ENCODE assay signal across 24 mouse cellular contexts in the genomic region with DNA sequence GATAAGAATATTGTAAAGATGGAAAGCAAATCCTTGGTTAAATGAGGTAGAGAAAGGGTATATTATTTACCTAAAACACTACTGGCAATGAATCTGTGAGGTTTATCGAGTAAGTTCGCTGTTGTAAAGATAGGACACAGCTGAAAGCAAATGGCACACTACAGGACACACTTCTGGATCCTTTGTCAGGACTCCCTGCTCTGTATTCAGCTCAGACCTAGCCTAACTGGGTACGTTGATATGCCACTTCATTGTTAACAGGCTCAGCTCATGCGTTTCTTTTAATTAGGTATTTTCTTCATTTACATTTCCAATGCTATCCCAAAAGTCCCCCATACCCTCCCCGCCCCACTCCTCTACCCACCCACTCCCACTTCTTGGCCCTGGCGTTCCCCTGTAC.
DNase-seq lines count a peak whose midpoint lies in the region; ATAC-seq and TF ChIP-seq lines count a peak whose summit lies in the region.
"Had no signal": no experiment of that assay in that cellular context is flagged by ENCODE, and none has a peak within 500 bp of the region (broad histone marks: within the 10 kb centered on the region; RNA-seq: fewer than 3 reads in every experiment).

No protein-coding gene starts in this region.

- TF ChIP-seq POLR2A in heart, adult 2 months (IDR thresholded peaks at IDR 0.05; ENCODE audit: insufficient read depth, low read depth, low read length): no peak

- no peak for ATAC-seq in heart, embryonic 16.5 days (replicated peaks; ENCODE audit: extremely low read depth, insufficient read depth, low FRiP score)
- no peak for ATAC-seq in embryonic facial prominence, embryonic 14.5 days (ENCODE audit: low read depth)
- ATAC-seq in forebrain, embryonic 15.5 days (replicated peaks): peak; percentile 55; the same call in 1 of the 2 replicates
- ATAC-seq: intestine, postnatal 0 days had no signal

- 91% methylated on average over 6 of the region's 6 CpGs for WGBS in heart, embryonic 10.5 days
- WGBS in heart, adult 2 months: 93% methylated on average over 6 of the region's 6 CpGs
- WGBS in heart, embryonic 16.5 days: 78% methylated on average over 6 of the region's 6 CpGs
- WGBS in embryonic facial prominence, embryonic 14.5 days: 86% methylated on average over 6 of the region's 6 CpGs
- 36% methylated on average over 6 of the region's 6 CpGs for WGBS in forebrain, embryonic 15.5 days

- no peaks in the 10 kb centered on the region for H3K79me2 ChIP-seq in heart, adult 2 months (replicated peaks; ENCODE audit: control insufficient read depth, insufficient read depth, low read length)

- no peak for TF ChIP-seq EP300 in heart, adult 2 months (IDR thresholded peaks at IDR 0.05; ENCODE audit: insufficient read depth, low read depth, low read length)

- DNase-seq in heart, embryonic 10.5 days (ENCODE audit: low spot score): no peak
- DNase-seq in heart, adult 2 months: no peak
- no peak for DNase-seq in heart, adult 18-20 months
- DNase-seq in embryonic facial prominence, embryonic 14.5 days (ENCODE audit: low spot score): no peak
- no peak for DNase-seq in gastrocnemius, postnatal 25 days
- no peak for DNase-seq in urinary bladder, postnatal 25 days (ENCODE audit: low spot score)
- DNase-seq: adrenal gland, postnatal 25 days; B cell, adult 2 months; cerebellum, adult 18-20 months; cerebellum, postnatal 10 days; gastrocnemius, adult 2 months; kidney, adult 9 months; kidney, postnatal 10 days had no signal

- no peak overlapping the region for H3K4me2 ChIP-seq in heart, embryonic 16.5 days (ENCODE audit: low read depth, low read length)
- H3K4me2 ChIP-seq in embryonic facial prominence, embryonic 14.5 days (ENCODE audit: low read depth, low read length): no peak overlapping the region
- H3K4me2 ChIP-seq in forebrain, embryonic 15.5 days (replicated peaks): no peak overlapping the region
- H3K4me2 ChIP-seq: hindbrain, embryonic 14.5 days; limb, embryonic 12.5 days; liver, embryonic 15.5 days; lung, embryonic 14.5 days; neural tube, embryonic 12.5 days; stomach, embryonic 15.5 days had no signal

- peaks cover 12% of the 10 kb centered on the region for H3K36me3 ChIP-seq in heart, embryonic 10.5 days
- no peaks in the 10 kb centered on the region for H3K36me3 ChIP-seq in heart, adult 2 months (ENCODE audit: control insufficient read depth, insufficient read depth, low read length)
- H3K36me3 ChIP-seq in heart, embryonic 16.5 days (ENCODE audit: control insufficient read depth, insufficient read depth): no peaks in the 10 kb centered on the region
- H3K36me3 ChIP-seq in embryonic facial prominence, embryonic 14.5 days (ENCODE audit: control insufficient read depth, insufficient read depth, low read length): peaks cover 34% of the 10 kb centered on the region
- peaks cover 5% of the 10 kb centered on the region for H3K36me3 ChIP-seq in forebrain, embryonic 15.5 days
- H3K36me3 ChIP-seq: liver, embryonic 15.5 days had no signal

- H3K27me3 ChIP-seq in heart, embryonic 10.5 days (ENCODE audit: insufficient read depth, poor library complexity, severe bottlenecking): no peaks in the 10 kb centered on the region
- no peaks in the 10 kb centered on the region for H3K27me3 ChIP-seq in heart, adult 2 months (ENCODE audit: control insufficient read depth, insufficient read depth, low read length)
- H3K27me3 ChIP-seq in heart, embryonic 16.5 days (ENCODE audit: control insufficient read depth, insufficient read depth, low read length): no peaks in the 10 kb centered on the region
- no peaks in the 10 kb centered on the region for H3K27me3 ChIP-seq in embryonic facial prominence, embryonic 14.5 days (replicated peaks; ENCODE audit: control insufficient read depth, insufficient read depth, low read length)
- H3K27me3 ChIP-seq in forebrain, embryonic 15.5 days: no peaks in the 10 kb centered on the region
- H3K27me3 ChIP-seq: limb, embryonic 12.5 days; liver, embryonic 15.5 days; neural tube, embryonic 12.5 days; stomach, embryonic 15.5 days had no signal

- H3K4me3 ChIP-seq in heart, embryonic 10.5 days: no peak overlapping the region
- H3K4me3 ChIP-seq in heart, adult 2 months: no peak overlapping the region
- H3K4me3 ChIP-seq in heart, embryonic 16.5 days (ENCODE audit: low read length): no peak overlapping the region
- no peak overlapping the region for H3K4me3 ChIP-seq in embryonic facial prominence, embryonic 14.5 days (ENCODE audit: low read depth, low read length)
- H3K4me3 ChIP-seq in forebrain, embryonic 15.5 days: no peak overlapping the region
- H3K4me3 ChIP-seq: gastrocnemius, adult 2 months; limb, embryonic 12.5 days; liver, embryonic 15.5 days; midbrain, embryonic 10.5 days; myocyte; neural tube, embryonic 12.5 days; stomach, embryonic 15.5 days had no signal

- intact Hi-C loops in heart, adult 2 months (cut with DNase I): no loop called here

- no peak for TF ChIP-seq CTCF in heart, adult 2 months (IDR thresholded peaks at IDR 0.05)

- H3K4me1 ChIP-seq in heart, embryonic 10.5 days: peaks cover 19% of the 10 kb centered on the region
- H3K4me1 ChIP-seq in heart, adult 2 months (ENCODE audit: control insufficient read depth, insufficient read depth, low read length): no peaks in the 10 kb centered on the region
- H3K4me1 ChIP-seq in heart, embryonic 16.5 days (ENCODE audit: control insufficient read depth, insufficient read depth, low read length): peaks cover 18% of the 10 kb centered on the region
- H3K4me1 ChIP-seq in embryonic facial prominence, embryonic 14.5 days (ENCODE audit: control insufficient read depth, insufficient read depth, low read length): no peaks in the 10 kb centered on the region; the same call in 1 of the 2 replicates
- H3K4me1 ChIP-seq in forebrain, embryonic 15.5 days: peaks cover 18% of the 10 kb centered on the region
- H3K4me1 ChIP-seq: liver, embryonic 15.5 days; midbrain, embryonic 10.5 days; neural tube, embryonic 12.5 days; stomach, embryonic 15.5 days had no signal

- no peak overlapping the region for H3K9ac ChIP-seq in heart, adult 2 months (ENCODE audit: low read depth, low read length)
- no peak overlapping the region for H3K9ac ChIP-seq in heart, embryonic 16.5 days (ENCODE audit: low read length)
- no peak overlapping the region for H3K9ac ChIP-seq in embryonic facial prominence, embryonic 14.5 days (ENCODE audit: low read depth, low read length)
- no peak overlapping the region for H3K9ac ChIP-seq in forebrain, embryonic 15.5 days (replicated peaks)
- H3K9ac ChIP-seq: hindbrain, embryonic 14.5 days; limb, embryonic 12.5 days; liver, embryonic 15.5 days; lung, embryonic 14.5 days; neural tube, embryonic 12.5 days; stomach, embryonic 15.5 days had no signal

- peak overlapping the region; percentile 30; the same call in 1 of the 2 replicates for H3K27ac ChIP-seq in heart, embryonic 10.5 days
- H3K27ac ChIP-seq in heart, adult 2 months: no peak overlapping the region
- H3K27ac ChIP-seq in heart, embryonic 16.5 days (ENCODE audit: low read length): peak overlapping the region; percentile 72
- H3K27ac ChIP-seq in embryonic facial prominence, embryonic 14.5 days (replicated peaks; ENCODE audit: low read depth, low read length): 0 out of 2 replicates have a peak overlapping the region, but pooled peaks have one; percentile 21
- peak overlapping the region; percentile 53 for H3K27ac ChIP-seq in forebrain, embryonic 15.5 days (replicated peaks)
- H3K27ac ChIP-seq: gastrocnemius, adult 2 months; hindbrain, embryonic 14.5 days; liver, embryonic 15.5 days; midbrain, embryonic 10.5 days; neural tube, embryonic 12.5 days; stomach, embryonic 15.5 days had no signal

- no peaks in the 10 kb centered on the region for H3K9me3 ChIP-seq in heart, embryonic 10.5 days
- no peaks in the 10 kb centered on the region for H3K9me3 ChIP-seq in heart, embryonic 16.5 days (replicated peaks; ENCODE audit: control insufficient read depth, low read length)
- no peaks in the 10 kb centered on the region for H3K9me3 ChIP-seq in embryonic facial prominence, embryonic 14.5 days (ENCODE audit: control insufficient read depth, low read length)
- H3K9me3 ChIP-seq in forebrain, embryonic 15.5 days: no peaks in the 10 kb centered on the region
- H3K9me3 ChIP-seq: limb, embryonic 12.5 days; liver, embryonic 15.5 days; midbrain, embryonic 10.5 days; neural tube, embryonic 12.5 days; stomach, embryonic 15.5 days had no signal
